Mouse (Mus musculus): ENCODE measurements around the gene Sec13. TPM values are rescaled to one million over a fixed set of nuclear protein-coding genes. Genes with fewer than 3 reads are reported as not detected.

Gene Sec13
- 250 and 264 TPM in 2 replicates for polyA plus RNA-seq (2014; fragmentation: Nextera tagmentation; extraction: Ambion mirVana)

DNA sequence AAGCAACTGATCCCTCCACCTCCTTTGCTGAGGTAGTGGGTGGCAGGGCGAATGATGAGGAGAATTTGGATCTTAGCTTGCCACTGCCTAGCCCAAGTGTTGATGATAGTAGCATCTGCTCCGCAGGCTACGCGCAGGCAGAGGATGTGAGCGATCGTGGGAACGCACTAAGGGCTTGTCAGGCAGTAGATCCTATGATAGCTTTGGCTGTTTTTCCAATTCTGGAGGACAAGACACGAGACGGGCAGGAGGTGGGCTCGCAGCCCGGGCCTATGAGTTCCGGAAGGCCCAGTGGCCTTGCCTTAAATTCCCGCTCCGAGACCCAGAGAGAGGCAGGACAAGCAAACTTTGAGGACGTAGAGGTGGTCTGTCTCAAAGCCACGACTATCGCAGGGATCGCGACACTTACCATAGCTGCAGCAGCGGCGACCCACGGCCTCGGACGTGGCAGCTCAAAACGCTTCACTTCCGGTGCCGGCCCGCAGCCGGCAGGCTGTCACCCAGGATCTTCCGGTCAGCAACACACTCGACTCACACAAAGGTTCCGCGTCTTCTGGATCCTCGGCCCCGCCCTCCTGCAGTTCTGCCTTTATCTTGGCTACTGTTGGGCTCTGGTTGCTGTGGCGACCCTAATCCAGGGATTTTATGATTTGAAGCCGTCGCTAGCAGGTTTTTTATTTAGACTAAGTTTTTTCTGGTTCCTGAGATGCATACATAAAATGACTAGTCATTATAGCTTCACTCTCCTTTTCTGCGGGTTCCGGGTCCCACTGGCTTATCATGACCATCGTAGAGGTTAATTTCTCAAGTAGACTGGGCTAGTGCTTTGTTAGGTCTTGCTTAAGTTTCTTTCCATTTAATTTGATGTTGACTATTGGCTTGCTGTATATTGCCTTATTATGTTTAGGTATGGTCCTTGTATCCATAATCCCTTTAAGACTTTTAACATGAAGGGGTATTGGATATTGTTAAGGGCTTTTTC, at the start of gene Sec13:
Sec13 (minus strand) TSS at position 508 of the 982 bp plus-strand sequence.
- DNase-seq (ENCODE audit: low spot score, missing footprints) (peak; percentile 99), ATAC-seq (ENCODE audit: low FRiP score) (peak; percentile 92)
- Histone ChIP-seq H3K4me2 (peak within 1 kb of the TSS; percentile 95), H3K36me3 (ENCODE audit: control insufficient read depth, insufficient read depth, low read length) (0 out of 2 replicates have a peak, but pooled peaks cover 4% of the 10 kb centered on the region), H3K4me1 (ENCODE audit: control insufficient read depth, insufficient read depth, low read length) (peaks cover 6% of the 10 kb centered on the region), H3K9ac (ENCODE audit: low read length) (peak within 1 kb of the TSS; percentile 89), H3K9me3 (ENCODE audit: control insufficient read depth, low read length) (no peaks in the 10 kb centered on the region), H3K4me3 (ENCODE audit: low read depth, low read length) (peak within 1 kb of the TSS; percentile 94), H3K27ac (ENCODE audit: low read depth, low read length) (no peak within 1 kb of the TSS), H3K27me3 (ENCODE audit: control insufficient read depth, insufficient read depth, low read length) (no peaks in the 10 kb centered on the region)
- 6% methylated on average over 41 of the region's 41 CpGs for WGBS

- Histone ChIP-seq H3K36me3 (ENCODE audit: control insufficient read depth, insufficient read depth, low read length) (no peaks in the 10 kb centered on the region), H3K9me3 (ENCODE audit: control insufficient read depth, low read length) (no peaks in the 10 kb centered on the region), H3K4me3 (ENCODE audit: low read depth, low read length) (no peak overlapping the region), H3K27ac (ENCODE audit: low read depth, low read length) (no peak overlapping the region), H3K27me3 (ENCODE audit: control insufficient read depth, insufficient read depth, low read length) (no peaks in the 10 kb centered on the region), H3K4me2 (no peak overlapping the region), H3K9ac (ENCODE audit: low read length) (no peak overlapping the region), H3K4me1 (ENCODE audit: control insufficient read depth, insufficient read depth, low read length) (no peaks in the 10 kb centered on the region)
- WGBS = 47% methylated on average over 6 of the region's 6 CpGs
- ATAC-seq (ENCODE audit: low FRiP score) = no peak
- no peak for DNase-seq (ENCODE audit: low spot score, missing footprints)
Measured at GRCm38 (mm10) chr6:113787459-113787968, 47.0 kb upstream of the Sec13 start.

DNA sequence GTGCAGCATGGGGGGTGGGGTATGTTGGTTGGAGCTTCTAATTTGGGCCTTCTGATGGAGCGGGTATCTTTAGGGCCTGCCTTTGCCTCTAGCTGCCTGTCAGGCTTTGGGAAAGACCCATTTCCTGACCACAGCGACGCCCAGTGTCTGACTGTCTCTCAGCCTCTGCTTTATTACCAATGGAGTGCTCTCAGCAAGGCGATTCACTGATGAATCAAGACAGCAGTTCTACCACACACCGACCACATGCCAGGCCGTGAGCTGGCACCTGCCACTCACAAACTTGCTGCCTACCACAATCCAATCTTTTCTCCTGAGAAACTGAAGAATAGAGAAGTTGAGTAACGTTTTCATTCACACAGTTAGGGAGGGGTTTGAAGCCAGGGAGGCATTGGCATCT, 45.1 kb upstream of the Sec13 start:
- Histone ChIP-seq H3K9me3 (ENCODE audit: control insufficient read depth, low read length) (no peaks in the 10 kb centered on the region), H3K9ac (ENCODE audit: low read length) (no peak overlapping the region), H3K36me3 (ENCODE audit: control insufficient read depth, insufficient read depth, low read length) (no peaks in the 10 kb centered on the region), H3K4me3 (ENCODE audit: low read depth, low read length) (no peak overlapping the region), H3K4me2 (no peak overlapping the region; the same call in 1 of the 2 replicates), H3K27ac (ENCODE audit: low read depth, low read length) (no peak overlapping the region), H3K27me3 (ENCODE audit: control insufficient read depth, insufficient read depth, low read length) (no peaks in the 10 kb centered on the region), H3K4me1 (ENCODE audit: control insufficient read depth, insufficient read depth, low read length) (no peaks in the 10 kb centered on the region)
- DNase-seq (ENCODE audit: low spot score, missing footprints) = no peak
- no peak for ATAC-seq (ENCODE audit: low FRiP score)
- WGBS = 84% methylated on average over 7 of the region's 7 CpGs

DNA sequence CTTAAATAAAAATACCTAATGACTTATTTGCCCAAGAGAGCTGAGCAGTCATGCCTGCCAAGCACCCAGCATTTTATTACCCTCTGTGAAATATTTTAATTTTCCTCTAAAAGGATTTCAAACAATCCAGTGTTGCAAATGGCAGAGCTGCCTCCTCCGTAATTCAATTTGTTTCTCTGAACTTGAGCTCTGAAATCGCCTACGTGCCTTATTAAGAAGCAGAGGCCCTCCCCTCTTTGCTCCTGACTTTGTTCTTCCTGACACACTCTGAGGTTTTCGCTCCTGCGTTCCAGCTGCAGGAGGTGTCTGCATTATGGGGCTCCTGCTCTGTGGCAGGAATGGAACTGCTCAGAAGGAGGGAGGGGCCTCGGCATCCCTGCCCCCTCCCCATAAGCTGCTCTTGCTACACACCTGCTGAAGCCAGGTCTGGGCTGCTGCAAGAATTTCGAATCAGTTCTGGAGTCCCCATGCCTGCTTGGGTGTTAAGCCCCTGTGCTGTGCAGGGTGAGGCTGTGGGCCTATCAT, 37.7 kb upstream of the Sec13 start:
- ATAC-seq (ENCODE audit: low FRiP score) (no peak), DNase-seq (ENCODE audit: low spot score, missing footprints) (no peak)
- no peaks in the 10 kb centered on the region for H3K27me3 ChIP-seq (ENCODE audit: control insufficient read depth, insufficient read depth, low read length)
- H3K4me2 ChIP-seq = no peak overlapping the region
- 75% methylated on average over 7 of the region's 7 CpGs for WGBS
- H3K9me3 ChIP-seq (ENCODE audit: control insufficient read depth, low read length) = no peaks in the 10 kb centered on the region
- H3K4me3 ChIP-seq (ENCODE audit: low read depth, low read length) = no peak overlapping the region
- H3K4me1 ChIP-seq (ENCODE audit: control insufficient read depth, insufficient read depth, low read length) = no peaks in the 10 kb centered on the region
- no peaks in the 10 kb centered on the region for H3K36me3 ChIP-seq (ENCODE audit: control insufficient read depth, insufficient read depth, low read length)
- H3K9ac ChIP-seq (ENCODE audit: low read length) = no peak overlapping the region
- no peak overlapping the region for H3K27ac ChIP-seq (ENCODE audit: low read depth, low read length)

DNA sequence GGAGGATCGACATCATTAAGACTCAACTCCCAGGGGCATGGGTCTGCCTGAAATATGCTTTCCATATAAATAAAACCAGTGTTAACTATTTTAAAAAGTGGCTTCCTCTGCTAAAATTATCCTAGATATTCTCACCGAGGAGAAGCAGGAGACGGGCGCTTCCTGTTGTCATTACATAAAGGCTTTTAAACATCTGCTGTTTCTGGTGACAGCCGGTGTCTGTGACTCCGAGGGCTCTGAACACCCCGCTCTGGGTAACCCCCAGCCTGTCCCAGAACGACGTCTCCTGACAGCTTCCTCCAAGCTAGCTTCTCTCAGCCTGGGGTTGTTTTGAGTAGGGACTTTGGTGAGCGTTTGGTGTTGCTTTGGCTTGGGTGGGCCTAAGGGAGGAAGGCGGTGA, 28.3 kb upstream of the Sec13 start:
- DNase-seq (ENCODE audit: low spot score, missing footprints) = no peak
- no peaks in the 10 kb centered on the region for H3K9me3 ChIP-seq (ENCODE audit: control insufficient read depth, low read length)
- H3K4me3 ChIP-seq (ENCODE audit: low read depth, low read length) = no peak overlapping the region
- H3K27me3 ChIP-seq (ENCODE audit: control insufficient read depth, insufficient read depth, low read length) = no peaks in the 10 kb centered on the region
- no peaks in the 10 kb centered on the region for H3K36me3 ChIP-seq (ENCODE audit: control insufficient read depth, insufficient read depth, low read length)
- 79% methylated on average over 11 of the region's 11 CpGs for WGBS
- ATAC-seq (ENCODE audit: low FRiP score) = no peak
- H3K9ac ChIP-seq (ENCODE audit: low read length) = no peak overlapping the region
- no peak overlapping the region for H3K27ac ChIP-seq (ENCODE audit: low read depth, low read length)
- no peaks in the 10 kb centered on the region for H3K4me1 ChIP-seq (ENCODE audit: control insufficient read depth, insufficient read depth, low read length)
- H3K4me2 ChIP-seq = no peak overlapping the region

DNA sequence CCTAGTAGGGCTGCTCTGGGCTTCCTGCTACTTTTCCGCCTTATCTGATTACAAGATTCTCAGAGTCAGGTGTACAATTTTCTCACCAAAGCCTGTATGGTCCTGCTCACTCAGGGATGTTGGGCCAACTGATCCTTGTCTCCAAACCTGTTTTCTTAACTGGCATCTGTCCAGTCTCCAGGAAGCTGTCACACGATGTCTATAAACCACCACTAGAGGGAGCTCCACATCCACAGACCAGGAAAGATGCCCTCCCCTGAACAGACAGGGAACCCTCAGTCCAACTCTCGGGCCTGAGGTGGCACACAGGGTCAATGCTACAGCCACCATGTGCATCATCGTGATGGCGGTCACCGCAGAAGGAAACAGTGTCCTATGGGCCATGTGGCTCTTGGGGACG, 21.1 kb upstream of the Sec13 start:
- DNase-seq (ENCODE audit: low spot score, missing footprints) (peak; percentile 91), ATAC-seq (ENCODE audit: low FRiP score) (peak; percentile 52; the same call in 1 of the 2 replicates)
- Histone ChIP-seq H3K4me1 (ENCODE audit: control insufficient read depth, insufficient read depth, low read length) (no peaks in the 10 kb centered on the region), H3K27ac (ENCODE audit: low read depth, low read length) (no peak overlapping the region), H3K4me2 (no peak overlapping the region), H3K9me3 (ENCODE audit: control insufficient read depth, low read length) (no peaks in the 10 kb centered on the region), H3K9ac (ENCODE audit: low read length) (no peak overlapping the region), H3K36me3 (ENCODE audit: control insufficient read depth, insufficient read depth, low read length) (no peaks in the 10 kb centered on the region), H3K27me3 (ENCODE audit: control insufficient read depth, insufficient read depth, low read length) (no peaks in the 10 kb centered on the region), H3K4me3 (ENCODE audit: low read depth, low read length) (no peak overlapping the region)
- WGBS = 25% methylated on average over 7 of the region's 7 CpGs

DNA sequence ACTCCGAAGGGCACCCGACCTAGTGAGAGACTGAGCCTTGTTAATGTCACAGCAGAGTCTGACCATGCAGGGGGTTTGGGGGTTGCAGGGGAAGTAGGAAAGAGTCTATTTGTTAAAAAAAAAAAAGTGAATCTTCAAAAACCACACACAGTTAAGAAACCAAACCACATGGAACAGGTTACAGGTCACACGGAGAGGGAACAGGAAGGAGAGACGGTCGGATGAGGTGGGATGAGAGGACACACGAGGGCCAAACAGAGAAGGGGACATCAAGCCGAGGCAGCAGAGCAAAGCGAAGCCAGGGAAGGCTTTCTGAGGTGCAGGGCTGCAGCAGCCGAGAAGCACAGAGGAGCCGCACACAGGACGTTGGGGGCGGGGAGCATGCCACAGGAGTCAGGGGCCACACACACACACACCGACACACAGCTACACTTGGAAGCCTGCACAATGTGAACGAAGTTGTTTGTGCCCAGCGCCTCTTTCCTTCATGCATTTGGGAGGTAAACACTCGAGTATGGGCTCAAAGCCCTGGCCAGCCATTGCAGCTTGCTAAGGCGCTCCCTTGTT, 8.7 kb upstream of the Sec13 start:
- Histone ChIP-seq H3K27me3 (ENCODE audit: control insufficient read depth, insufficient read depth, low read length) (no peaks in the 10 kb centered on the region), H3K4me2 (no peak overlapping the region), H3K4me1 (ENCODE audit: control insufficient read depth, insufficient read depth, low read length) (no peaks in the 10 kb centered on the region), H3K27ac (ENCODE audit: low read depth, low read length) (no peak overlapping the region), H3K4me3 (ENCODE audit: low read depth, low read length) (no peak overlapping the region), H3K36me3 (ENCODE audit: control insufficient read depth, insufficient read depth, low read length) (no peaks in the 10 kb centered on the region), H3K9ac (ENCODE audit: low read length) (no peak overlapping the region), H3K9me3 (ENCODE audit: control insufficient read depth, low read length) (no peaks in the 10 kb centered on the region)
- 59% methylated on average over 17 of the region's 17 CpGs for WGBS
- no peak for ATAC-seq (ENCODE audit: low FRiP score)
- DNase-seq (ENCODE audit: low spot score, missing footprints) = no peak

- no peaks in the 10 kb centered on the region for H3K27me3 ChIP-seq (ENCODE audit: control insufficient read depth, insufficient read depth, low read length)
- ATAC-seq (ENCODE audit: low FRiP score) (no peak), DNase-seq (ENCODE audit: low spot score, missing footprints) (no peak)
- WGBS = 26% methylated on average over 26 of the region's 26 CpGs
- no peaks in the 10 kb centered on the region for H3K9me3 ChIP-seq (ENCODE audit: control insufficient read depth, low read length)
- H3K36me3 ChIP-seq (ENCODE audit: control insufficient read depth, insufficient read depth, low read length) = no peaks in the 10 kb centered on the region
- H3K4me1 ChIP-seq (ENCODE audit: control insufficient read depth, insufficient read depth, low read length) = no peaks in the 10 kb centered on the region
- no peak overlapping the region for H3K27ac ChIP-seq (ENCODE audit: low read depth, low read length)
- peak overlapping the region; percentile 44; the same call in 1 of the 2 replicates for H3K9ac ChIP-seq (ENCODE audit: low read length)
- H3K4me2 ChIP-seq = peak overlapping the region; percentile 17; the same call in 1 of the 2 replicates
- no peak overlapping the region for H3K4me3 ChIP-seq (ENCODE audit: low read depth, low read length)
Measured at GRCm38 (mm10) chr6:113748351-113748750, 7.8 kb upstream of the Sec13 start.

- no peak overlapping the region for H3K27ac ChIP-seq (ENCODE audit: low read depth, low read length)
- no peak for ATAC-seq (ENCODE audit: low FRiP score)
- no peaks in the 10 kb centered on the region for H3K4me1 ChIP-seq (ENCODE audit: control insufficient read depth, insufficient read depth, low read length)
- no peaks in the 10 kb centered on the region for H3K9me3 ChIP-seq (ENCODE audit: control insufficient read depth, low read length)
- no peak overlapping the region for H3K9ac ChIP-seq (ENCODE audit: low read length)
- WGBS = 89% methylated on average over 14 of the region's 14 CpGs
- H3K4me2 ChIP-seq = no peak overlapping the region
- H3K4me3 ChIP-seq (ENCODE audit: low read depth, low read length) = no peak overlapping the region
- no peaks in the 10 kb centered on the region for H3K36me3 ChIP-seq (ENCODE audit: control insufficient read depth, insufficient read depth, low read length)
- H3K27me3 ChIP-seq (ENCODE audit: control insufficient read depth, insufficient read depth, low read length) = no peaks in the 10 kb centered on the region
- DNase-seq (ENCODE audit: low spot score, missing footprints) = no peak
Measured at GRCm38 (mm10) chr6:113747284-113747683, 6.7 kb upstream of the Sec13 start.
